Mouse (Mus musculus): Measurements from ENCODE around the gene Krt222. TPM values are rescaled to one million over a fixed set of nuclear protein-coding genes. Genes with fewer than 3 reads are reported as not detected.
"Not testable (repeated sequence)": the region's sequence is repeated elsewhere in the genome, so short reads cannot be mapped to it uniquely, and the experiment has no call there.

Gene Krt222
- polyA plus RNA-seq, 1 experiment from 2014 or later: 11.6 TPM

DNA sequence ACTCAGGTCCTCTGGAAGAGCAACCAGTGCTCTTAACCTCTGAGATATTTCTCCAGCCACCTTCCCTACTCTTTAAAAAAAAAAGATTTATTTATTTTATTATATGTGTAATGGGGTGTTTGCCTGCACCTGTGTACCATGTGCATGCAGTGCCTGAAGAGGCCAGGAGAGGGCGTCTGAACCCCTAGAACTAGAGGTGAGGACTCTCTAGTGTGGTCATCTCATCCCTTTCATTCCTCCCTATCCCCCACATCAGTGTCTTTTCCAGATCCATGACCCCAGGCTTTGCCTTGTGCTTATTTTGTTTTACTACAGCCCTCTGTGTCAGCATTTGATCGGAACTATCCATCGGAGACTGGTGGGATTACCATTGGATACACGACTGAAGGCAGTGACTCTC, 5.2 kb upstream of the Krt222 start:
- Histone ChIP-seq H3K4me2 (ENCODE audit: low read depth, low read length) (no peak overlapping the region), H3K4me3 (ENCODE audit: low read depth, low read length) (no peak overlapping the region), H3K27me3 (ENCODE audit: control insufficient read depth, insufficient read depth, low read length) (no peaks in the 10 kb centered on the region), H3K4me1 (ENCODE audit: control insufficient read depth, insufficient read depth, low read length) (no peaks in the 10 kb centered on the region), H3K9ac (replicated peaks; ENCODE audit: low read depth, low read length) (no peak overlapping the region), H3K9me3 (ENCODE audit: control insufficient read depth, low read length) (no peaks in the 10 kb centered on the region), H3K36me3 (ENCODE audit: control insufficient read depth, insufficient read depth, low read length) (no peaks in the 10 kb centered on the region), H3K27ac (ENCODE audit: low read depth, low read length) (no peak overlapping the region)
- no peak for ATAC-seq (ENCODE audit: low read depth)
- 63% methylated on average over 4 of the region's 4 CpGs for whole genome bisulfite sequencing

DNA sequence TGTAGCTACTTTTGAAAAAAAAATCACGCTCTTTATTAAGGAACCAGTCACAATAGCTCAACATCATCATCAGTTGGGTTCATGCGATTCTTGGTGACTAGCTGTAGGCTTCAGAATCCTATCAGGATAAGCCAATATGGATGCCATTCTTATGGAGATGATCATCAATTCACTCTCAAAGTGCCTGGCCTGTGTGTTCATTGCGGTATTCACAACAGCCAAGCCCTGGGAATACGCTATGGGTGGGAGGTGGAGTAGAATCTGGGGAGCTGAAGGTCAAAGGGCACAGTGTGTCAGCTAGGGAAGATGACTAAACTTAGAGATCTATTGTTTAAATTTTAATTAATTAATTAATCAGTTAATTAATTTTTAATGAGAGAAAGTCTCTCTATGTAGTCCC, 4.0 kb upstream of the Krt222 start:
- Histone ChIP-seq H3K9ac (replicated peaks; ENCODE audit: low read depth, low read length) (no peak overlapping the region), H3K4me1 (ENCODE audit: control insufficient read depth, insufficient read depth, low read length) (no peaks in the 10 kb centered on the region), H3K36me3 (ENCODE audit: control insufficient read depth, insufficient read depth, low read length) (no peaks in the 10 kb centered on the region), H3K4me2 (ENCODE audit: low read depth, low read length) (no peak overlapping the region), H3K4me3 (ENCODE audit: low read depth, low read length) (no peak overlapping the region), H3K27me3 (ENCODE audit: control insufficient read depth, insufficient read depth, low read length) (no peaks in the 10 kb centered on the region), H3K27ac (ENCODE audit: low read depth, low read length) (no peak overlapping the region), H3K9me3 (ENCODE audit: control insufficient read depth, low read length) (no peaks in the 10 kb centered on the region)
- 93% methylated on average over 4 of the region's 4 CpGs for WGBS
- no peak for ATAC-seq (ENCODE audit: low read depth)

DNA sequence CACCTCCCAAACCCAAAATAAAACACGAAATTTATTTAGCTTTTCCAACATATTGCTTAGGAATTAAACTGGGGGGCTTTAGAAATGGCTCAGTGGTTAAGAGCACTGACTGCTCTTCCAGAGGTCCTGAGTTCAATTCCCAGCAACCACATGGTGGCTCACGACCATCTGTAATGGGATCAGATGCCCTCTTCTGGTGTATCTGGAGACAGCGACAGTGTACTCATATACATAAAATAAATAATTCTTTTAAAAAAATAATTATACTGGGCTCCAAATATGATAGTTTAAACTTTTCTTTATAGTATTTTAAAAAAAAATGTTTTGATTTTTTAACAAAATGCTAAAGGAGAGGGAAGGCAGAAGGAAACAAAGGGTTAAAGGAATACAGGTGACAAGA, 634 bp upstream of the Krt222 start:
- H3K4me3 ChIP-seq (ENCODE audit: low read depth, low read length); H3K27me3 ChIP-seq (ENCODE audit: control insufficient read depth, insufficient read depth, low read length); H3K36me3 ChIP-seq (ENCODE audit: control insufficient read depth, insufficient read depth, low read length); H3K9ac ChIP-seq (replicated peaks; ENCODE audit: low read depth, low read length); H3K9me3 ChIP-seq (ENCODE audit: control insufficient read depth, low read length); H3K4me2 ChIP-seq (ENCODE audit: low read depth, low read length); H3K27ac ChIP-seq (ENCODE audit: low read depth, low read length); ATAC-seq (ENCODE audit: low read depth); H3K4me1 ChIP-seq (ENCODE audit: control insufficient read depth, insufficient read depth, low read length): not testable (repeated sequence)
- WGBS: 49% methylated on average over 3 of the region's 3 CpGs

DNA sequence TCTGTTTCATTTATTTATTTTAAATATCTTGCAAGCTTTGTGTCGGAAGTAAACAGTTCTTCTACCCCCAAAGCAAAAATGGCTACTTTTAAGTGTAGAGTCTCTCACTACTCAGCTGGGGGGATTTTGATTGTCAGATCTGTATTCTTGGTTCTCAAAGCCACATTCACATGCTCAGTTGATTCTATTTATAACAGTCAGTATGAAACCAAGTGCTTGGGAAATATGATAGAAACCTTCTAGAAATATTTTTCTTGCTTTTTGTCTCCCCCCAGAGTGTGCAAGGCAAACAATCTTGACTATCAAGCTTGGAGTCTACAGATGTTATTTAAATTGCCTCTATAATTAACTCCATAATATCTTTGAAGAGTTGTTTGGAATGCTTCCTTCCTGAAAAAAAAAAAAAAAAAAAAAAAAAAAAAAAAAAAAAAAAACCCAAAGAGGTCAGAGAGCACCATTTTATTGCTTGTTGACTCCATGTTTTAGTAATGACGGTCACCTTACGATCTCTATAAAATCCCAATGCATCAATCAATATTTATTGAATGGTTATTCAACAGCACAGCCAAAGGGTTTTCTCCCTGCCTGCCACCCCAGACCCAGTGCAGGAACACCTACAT, 575 bp downstream of the Krt222 start:
- no peak for ATAC-seq (ENCODE audit: low read depth)
- Histone ChIP-seq H3K4me1 (ENCODE audit: control insufficient read depth, insufficient read depth, low read length) (no peaks in the 10 kb centered on the region), H3K9me3 (ENCODE audit: control insufficient read depth, low read length) (no peaks in the 10 kb centered on the region), H3K4me2 (ENCODE audit: low read depth, low read length) (peak overlapping the region; percentile 46), H3K27ac (ENCODE audit: low read depth, low read length) (peak overlapping the region; percentile 70), H3K36me3 (ENCODE audit: control insufficient read depth, insufficient read depth, low read length) (no peaks in the 10 kb centered on the region), H3K27me3 (ENCODE audit: control insufficient read depth, insufficient read depth, low read length) (no peaks in the 10 kb centered on the region), H3K9ac (replicated peaks; ENCODE audit: low read depth, low read length) (peak overlapping the region; percentile 53), H3K4me3 (ENCODE audit: low read depth, low read length) (peak overlapping the region; percentile 39)
- 38% methylated on average over 3 of the region's 3 CpGs for WGBS

DNA sequence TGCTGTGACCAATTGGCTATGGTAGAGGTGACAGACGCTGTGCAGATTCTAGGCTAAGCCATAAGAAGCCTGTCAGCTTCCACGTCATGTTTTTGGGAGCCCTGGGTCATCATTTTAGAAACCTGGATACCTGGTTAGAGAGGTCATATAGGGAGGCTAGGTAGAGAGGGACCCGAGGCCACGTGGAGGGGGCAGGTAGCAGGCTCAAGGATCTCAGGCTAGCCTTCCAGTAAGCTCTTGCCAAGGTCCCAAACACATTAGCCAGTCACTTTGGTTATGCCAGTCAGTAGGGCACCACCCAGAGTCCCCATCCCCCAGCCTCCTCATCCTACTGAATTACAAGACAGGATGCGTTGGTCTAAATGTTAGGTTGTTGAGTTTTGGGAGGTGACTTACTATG, 1.8 kb downstream of the Krt222 start:
- Histone ChIP-seq H3K36me3 (ENCODE audit: control insufficient read depth, insufficient read depth, low read length) (no peaks in the 10 kb centered on the region), H3K4me2 (ENCODE audit: low read depth, low read length) (no peak overlapping the region), H3K27ac (ENCODE audit: low read depth, low read length) (no peak overlapping the region), H3K4me3 (ENCODE audit: low read depth, low read length) (no peak overlapping the region), H3K27me3 (ENCODE audit: control insufficient read depth, insufficient read depth, low read length) (no peaks in the 10 kb centered on the region), H3K9ac (replicated peaks; ENCODE audit: low read depth, low read length) (no peak overlapping the region), H3K9me3 (ENCODE audit: control insufficient read depth, low read length) (no peaks in the 10 kb centered on the region), H3K4me1 (ENCODE audit: control insufficient read depth, insufficient read depth, low read length) (no peaks in the 10 kb centered on the region)
- no peak for ATAC-seq (ENCODE audit: low read depth)
- 69% methylated on average over 5 of the region's 5 CpGs for WGBS

DNA sequence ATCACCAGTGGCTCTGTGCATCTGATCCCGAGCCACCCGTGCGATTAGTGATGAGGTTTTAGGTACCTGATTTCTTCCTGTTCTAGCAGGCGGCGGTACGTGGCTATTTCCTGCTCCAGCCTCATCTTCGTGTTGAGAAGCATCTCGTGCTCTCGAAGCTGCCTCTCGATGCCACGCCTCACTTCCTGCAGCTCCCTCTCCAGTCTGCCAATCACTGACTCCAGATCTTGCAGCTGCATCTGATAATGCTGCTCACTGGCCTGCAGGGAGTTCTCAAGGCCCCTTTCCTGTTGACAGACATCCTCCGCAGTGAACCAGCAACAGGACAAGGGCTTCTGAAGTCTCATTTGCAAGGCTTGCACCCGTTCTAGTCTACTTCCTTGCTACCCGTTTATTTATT, 5.4 kb downstream of the Krt222 start:
- WGBS: 74% methylated on average over 14 of the region's 14 CpGs

DNA sequence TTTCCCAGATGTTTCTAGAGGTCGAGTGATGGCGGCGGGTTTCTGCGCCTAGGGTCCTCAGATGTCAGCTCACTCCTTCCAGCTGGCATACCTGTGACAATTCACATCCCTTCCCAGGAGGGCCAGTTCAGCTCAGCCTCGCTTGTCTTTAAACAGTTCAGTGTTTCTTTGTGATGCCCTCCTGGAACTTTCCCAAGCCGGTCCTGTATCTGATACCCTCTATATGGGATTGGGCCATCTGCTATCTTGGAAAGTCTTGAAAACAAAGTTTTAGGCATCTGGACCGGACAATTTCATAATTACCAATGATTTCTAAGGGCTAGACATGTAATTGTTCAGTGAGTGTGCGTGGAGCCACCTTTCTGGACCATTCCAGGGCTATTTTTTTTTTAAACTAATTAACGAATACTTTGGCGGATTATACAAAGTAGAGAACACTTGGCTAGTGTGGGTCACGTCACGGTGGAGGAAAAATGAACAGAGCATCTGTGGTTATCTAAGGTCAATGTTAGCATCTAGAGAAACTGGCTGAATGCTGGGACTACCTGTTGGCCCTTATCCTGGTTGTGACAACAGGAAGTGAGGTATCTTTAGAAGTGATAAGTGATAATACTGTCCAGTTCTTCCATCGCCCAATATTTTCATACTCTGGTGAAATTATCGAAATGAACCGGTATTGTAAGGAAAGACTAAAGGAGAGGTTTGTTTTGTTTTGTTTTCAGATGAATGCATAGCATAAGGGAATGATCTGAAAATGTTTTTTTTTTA, 12.7 kb downstream of the Krt222 start:
- Histone ChIP-seq H3K9ac (replicated peaks; ENCODE audit: low read depth, low read length) (peak overlapping the region; percentile 99), H3K27ac (ENCODE audit: low read depth, low read length) (peak overlapping the region; percentile 99), H3K27me3 (ENCODE audit: control insufficient read depth, insufficient read depth, low read length) (no peaks in the 10 kb centered on the region), H3K36me3 (ENCODE audit: control insufficient read depth, insufficient read depth, low read length) (0 out of 2 replicates have a peak, but pooled peaks cover 9% of the 10 kb centered on the region), H3K4me1 (ENCODE audit: control insufficient read depth, insufficient read depth, low read length) (peaks cover 24% of the 10 kb centered on the region), H3K4me2 (ENCODE audit: low read depth, low read length) (peak overlapping the region; percentile 73), H3K9me3 (ENCODE audit: control insufficient read depth, low read length) (no peaks in the 10 kb centered on the region), H3K4me3 (ENCODE audit: low read depth, low read length) (peak overlapping the region; percentile 90)
- WGBS: 31% methylated on average over 15 of the region's 15 CpGs
- no peak for ATAC-seq (ENCODE audit: low read depth)

More for the DNA sequence above, 5.4 kb downstream of the Krt222 start:
- Histone ChIP-seq H3K27me3 (ENCODE audit: control insufficient read depth, insufficient read depth, low read length) (no peaks in the 10 kb centered on the region), H3K9me3 (ENCODE audit: control insufficient read depth, low read length) (no peaks in the 10 kb centered on the region), H3K36me3 (ENCODE audit: control insufficient read depth, insufficient read depth, low read length) (no peaks in the 10 kb centered on the region), H3K4me2 (ENCODE audit: low read depth, low read length) (no peak overlapping the region), H3K9ac (replicated peaks; ENCODE audit: low read depth, low read length) (no peak overlapping the region), H3K4me1 (ENCODE audit: control insufficient read depth, insufficient read depth, low read length) (no peaks in the 10 kb centered on the region), H3K4me3 (ENCODE audit: low read depth, low read length) (no peak overlapping the region), H3K27ac (ENCODE audit: low read depth, low read length) (no peak overlapping the region)
- no peak for ATAC-seq (ENCODE audit: low read depth)

DNA sequence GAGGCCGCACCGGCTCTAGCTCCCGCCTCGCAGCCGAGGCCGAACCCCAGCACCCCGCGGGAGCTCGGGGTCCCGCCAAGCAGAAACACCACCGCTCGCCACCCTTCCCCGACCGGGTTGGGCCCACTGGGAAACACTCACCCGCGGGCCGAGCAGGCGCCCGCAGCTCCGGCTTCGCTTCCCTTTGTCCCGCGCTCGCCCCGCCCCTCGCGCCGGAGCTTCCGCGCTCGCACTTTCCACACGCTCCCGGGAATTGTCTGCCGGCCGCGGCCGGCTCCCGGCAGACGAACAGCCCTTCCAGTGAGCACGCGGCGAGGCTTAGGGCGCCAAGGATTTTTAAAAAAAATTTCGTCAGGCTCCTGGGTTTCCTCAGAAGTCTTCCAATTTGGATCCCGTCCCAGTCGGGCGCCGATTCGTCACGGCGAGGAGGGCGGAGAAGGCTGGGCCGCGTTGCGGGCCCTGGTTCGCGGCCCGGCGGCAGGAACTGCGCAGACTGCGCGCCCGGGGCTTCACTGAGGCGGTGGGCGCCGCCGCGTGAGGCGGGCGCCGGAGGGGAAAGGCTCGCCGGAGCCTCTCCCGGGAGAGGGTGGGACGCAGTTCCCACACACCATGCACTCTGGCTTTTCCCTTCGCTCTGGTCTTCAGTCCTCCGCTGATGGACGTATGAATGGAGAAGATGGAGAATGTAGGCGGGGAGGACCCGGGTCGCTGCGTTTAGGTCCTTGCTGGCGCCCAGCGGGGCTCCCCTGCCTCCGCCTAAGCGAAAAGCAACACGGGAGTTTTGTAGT, 13.4 kb downstream of the Krt222 start, which contains the start of gene Smarce1:
Gene Smarce1, minus strand, starts transcription at position 757 of the 788 bp plus-strand sequence.
- peak; percentile 91 for ATAC-seq (ENCODE audit: low read depth)
- peak within 1 kb of the TSS; percentile 99 for H3K9ac ChIP-seq (replicated peaks; ENCODE audit: low read depth, low read length)
- H3K36me3 ChIP-seq (ENCODE audit: control insufficient read depth, insufficient read depth, low read length): 0 out of 2 replicates have a peak, but pooled peaks cover 14% of the 10 kb centered on the region
- H3K4me3 ChIP-seq (ENCODE audit: low read depth, low read length): peak within 1 kb of the TSS; percentile 90
- WGBS: under 1% methylated on average over 83 of the region's 87 CpGs
- H3K27ac ChIP-seq (ENCODE audit: low read depth, low read length): peak within 1 kb of the TSS; percentile 99
- H3K9me3 ChIP-seq (ENCODE audit: control insufficient read depth, low read length): no peaks in the 10 kb centered on the region
- peak within 1 kb of the TSS; percentile 73 for H3K4me2 ChIP-seq (ENCODE audit: low read depth, low read length)
- H3K27me3 ChIP-seq (ENCODE audit: control insufficient read depth, insufficient read depth, low read length): no peaks in the 10 kb centered on the region
- peaks cover 25% of the 10 kb centered on the region for H3K4me1 ChIP-seq (ENCODE audit: control insufficient read depth, insufficient read depth, low read length)

All from neural tube, embryonic 14.5 days (tissue).